Mouse (Mus musculus): ENCODE data around the gene Fndc1.
A peak's percentile ranks its signal among the peaks of the same experiment; 100 is the strongest.

Gene Fndc1

GRCm38 (mm10) chr17:7826819-7827515, at the start of gene Fndc1:
TSS of gene Fndc1 (minus strand) at chr17:7827302.
- DNase-seq: peak; percentile 95

DNA sequence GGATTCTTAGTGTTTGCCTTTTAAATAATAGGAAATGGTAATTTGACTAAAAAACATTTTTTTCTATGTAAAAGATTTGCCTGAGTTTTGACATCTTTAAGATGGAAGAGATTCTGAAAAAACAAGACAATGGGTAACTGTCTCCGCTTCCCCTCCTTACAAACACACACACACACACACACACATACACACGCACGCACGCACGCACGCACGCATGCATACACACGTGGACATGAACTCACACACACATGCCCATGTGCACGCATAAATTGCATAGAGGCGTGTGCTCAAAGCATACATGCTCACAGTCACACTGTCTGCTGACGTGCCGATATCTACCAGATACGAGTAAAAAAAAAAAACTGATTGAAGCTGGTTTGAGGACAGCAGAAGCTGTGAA, 49.4 kb upstream of the Fndc1 start:
- no peak for DNase-seq

DNA sequence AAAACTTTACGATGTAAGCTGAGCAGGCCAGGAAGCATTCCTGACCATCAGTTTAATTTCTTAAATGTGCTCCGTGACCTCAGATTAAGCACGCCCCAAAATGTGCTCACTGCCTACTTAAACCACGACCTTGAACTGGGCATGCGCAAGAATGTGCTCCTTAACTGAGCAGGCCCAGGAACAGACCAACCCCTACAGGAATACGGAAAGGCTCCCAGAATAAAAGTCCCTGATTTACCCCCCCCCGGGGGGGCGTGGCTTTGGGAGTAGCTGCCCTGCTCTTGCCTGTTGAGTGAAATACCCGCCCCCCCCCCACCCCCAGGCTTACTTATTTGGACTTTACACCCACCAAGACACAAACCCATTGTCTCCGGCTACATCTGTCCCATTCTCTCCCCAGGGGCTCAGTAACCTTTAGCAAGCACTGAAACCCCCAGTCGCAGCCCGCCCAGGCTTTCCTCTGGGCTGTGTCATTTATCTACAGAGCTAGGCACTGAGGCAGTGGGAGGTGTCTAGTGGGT, 48.9 kb upstream of the Fndc1 start:
- DNase-seq: no peak

DNA sequence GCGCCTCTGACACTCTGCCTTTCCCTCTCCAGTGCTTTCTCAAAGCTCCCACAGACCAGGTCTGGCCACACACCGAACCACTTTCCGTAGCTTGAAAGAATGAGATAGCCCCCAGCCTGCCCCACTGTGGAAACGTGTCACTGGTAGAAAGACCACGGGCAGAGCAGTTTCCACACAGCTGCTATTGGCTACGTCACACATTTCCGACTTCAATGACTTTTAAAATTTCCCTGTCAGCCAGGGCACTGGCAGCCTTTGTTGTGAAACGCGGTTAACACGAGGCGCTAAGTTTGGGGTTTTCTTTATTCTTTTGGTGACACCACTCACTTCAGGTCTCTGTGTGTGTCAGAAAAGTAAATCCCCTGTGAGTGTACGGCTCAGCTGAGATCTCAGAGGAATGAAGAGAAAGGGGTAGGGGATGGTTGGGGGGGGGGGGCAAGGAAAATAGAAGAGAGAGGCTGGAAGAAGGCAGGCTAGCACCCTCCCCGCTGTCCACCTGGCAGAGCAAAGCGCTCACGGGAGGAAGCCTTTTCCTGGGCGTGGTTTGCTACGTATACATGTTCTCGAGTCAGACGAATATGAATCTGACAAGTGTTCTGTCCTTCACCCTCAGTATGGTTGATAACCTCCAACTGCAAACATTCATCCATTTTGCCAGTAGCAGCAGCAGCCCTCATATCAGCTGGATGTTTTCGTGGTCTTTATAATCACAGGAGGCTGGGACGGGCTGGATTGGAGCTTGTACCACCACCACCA, 47.9 kb upstream of the Fndc1 start:
- no peak for DNase-seq

- DNase-seq: no peak
Measured at GRCm38 (mm10) chr17:7873382-7873781, 46.3 kb upstream of the Fndc1 start.

GRCm38 (mm10) chr17:7871800-7872199, 44.7 kb upstream of the Fndc1 start:
- DNase-seq: no peak

GRCm38 (mm10) chr17:7870862-7871605, 43.9 kb upstream of the Fndc1 start:
- no peak for DNase-seq

DNA sequence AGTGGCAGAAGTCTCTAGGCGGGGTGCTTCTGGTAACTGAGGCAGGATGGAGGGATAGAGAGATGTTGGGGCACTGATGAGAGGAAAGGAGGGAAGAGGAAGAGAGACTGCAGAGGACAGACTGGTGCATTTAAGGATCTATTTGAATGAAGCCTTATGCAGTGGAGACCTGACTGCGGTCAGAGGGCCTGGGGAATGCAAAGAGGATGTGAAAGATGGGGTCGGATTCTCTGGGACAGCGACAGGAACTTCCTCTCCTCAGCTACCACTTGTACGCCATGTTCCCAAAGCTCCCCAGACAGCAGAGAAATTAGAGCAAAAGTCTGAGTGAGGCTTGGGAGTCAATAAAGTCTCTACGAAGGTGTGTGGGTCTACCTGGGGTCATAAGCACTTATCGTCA, 42.0 kb upstream of the Fndc1 start:
- DNase-seq: peak; percentile 93

DNA sequence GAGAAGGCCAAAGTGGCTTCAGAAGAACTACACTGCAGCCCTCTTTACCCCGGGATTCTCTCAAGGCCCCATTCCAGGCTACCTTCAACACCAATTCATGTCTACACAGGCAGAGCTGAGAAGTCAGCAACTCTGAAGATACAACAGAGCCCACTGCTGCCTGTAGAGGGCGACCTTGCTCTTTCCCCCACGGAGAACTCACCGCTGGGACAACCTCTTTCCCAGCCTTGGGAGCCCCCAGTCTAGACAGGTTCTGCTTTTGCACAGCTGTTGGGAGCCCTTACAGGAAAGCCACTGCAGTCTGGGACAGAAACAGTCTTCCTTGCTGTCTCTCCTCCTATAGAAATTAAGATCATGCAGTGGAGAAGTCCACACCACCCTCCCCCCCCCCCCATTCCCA, 41.5 kb upstream of the Fndc1 start:
- DNase-seq: peak; percentile 96

DNA sequence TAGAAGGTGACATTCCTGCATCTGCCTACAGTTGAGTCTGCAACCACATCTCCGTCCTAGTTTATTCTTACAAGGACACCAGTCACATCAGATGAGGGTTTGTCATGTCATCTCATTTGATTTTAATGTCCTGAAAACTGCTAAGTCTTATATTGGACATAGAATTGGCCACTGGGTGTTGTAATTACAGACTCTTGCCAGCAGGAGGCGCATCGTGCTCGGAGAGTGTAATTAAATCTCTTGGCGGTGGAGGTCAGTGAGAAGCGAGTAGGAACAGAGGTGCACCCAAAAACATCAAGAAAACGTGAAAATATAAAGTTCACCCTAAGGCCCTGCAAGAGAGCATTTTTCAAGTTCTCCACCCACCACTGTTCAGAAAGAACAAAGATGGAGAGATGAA, 37.6 kb upstream of the Fndc1 start:
- no peak for DNase-seq

GRCm38 (mm10) chr17:7863745-7864144, 36.6 kb upstream of the Fndc1 start:
- DNase-seq: no peak

- DNase-seq: no peak
Measured at GRCm38 (mm10) chr17:7860845-7861360, 33.8 kb upstream of the Fndc1 start.

- no peak for DNase-seq
Measured at GRCm38 (mm10) chr17:7857658-7858057, 30.6 kb upstream of the Fndc1 start.

GRCm38 (mm10) chr17:7855851-7856250, 28.7 kb upstream of the Fndc1 start:
- no peak for DNase-seq

GRCm38 (mm10) chr17:7851979-7852378, 24.9 kb upstream of the Fndc1 start:
- DNase-seq: no peak

GRCm38 (mm10) chr17:7851527-7851926, 24.4 kb upstream of the Fndc1 start:
- no peak for DNase-seq

DNA sequence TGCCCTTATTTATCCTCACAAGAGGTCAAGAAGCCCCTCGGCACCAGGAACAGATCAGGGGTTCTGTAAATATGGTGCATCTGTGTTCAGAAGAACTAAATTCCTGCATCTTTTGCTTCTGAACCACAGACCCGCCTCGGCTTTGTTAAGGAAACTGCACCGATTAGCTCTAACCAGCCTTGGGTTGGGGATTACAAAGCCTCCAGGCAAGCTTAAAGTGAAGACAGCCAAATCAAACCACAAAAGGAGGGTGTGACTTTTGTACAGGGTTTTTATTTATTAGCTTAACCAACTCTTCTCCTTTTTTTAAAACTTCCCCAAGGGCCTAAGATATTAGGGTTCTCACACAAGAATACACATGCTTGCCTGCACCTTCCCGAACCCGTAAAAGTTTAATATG, 23.1 kb upstream of the Fndc1 start:
- DNase-seq: no peak

DNA sequence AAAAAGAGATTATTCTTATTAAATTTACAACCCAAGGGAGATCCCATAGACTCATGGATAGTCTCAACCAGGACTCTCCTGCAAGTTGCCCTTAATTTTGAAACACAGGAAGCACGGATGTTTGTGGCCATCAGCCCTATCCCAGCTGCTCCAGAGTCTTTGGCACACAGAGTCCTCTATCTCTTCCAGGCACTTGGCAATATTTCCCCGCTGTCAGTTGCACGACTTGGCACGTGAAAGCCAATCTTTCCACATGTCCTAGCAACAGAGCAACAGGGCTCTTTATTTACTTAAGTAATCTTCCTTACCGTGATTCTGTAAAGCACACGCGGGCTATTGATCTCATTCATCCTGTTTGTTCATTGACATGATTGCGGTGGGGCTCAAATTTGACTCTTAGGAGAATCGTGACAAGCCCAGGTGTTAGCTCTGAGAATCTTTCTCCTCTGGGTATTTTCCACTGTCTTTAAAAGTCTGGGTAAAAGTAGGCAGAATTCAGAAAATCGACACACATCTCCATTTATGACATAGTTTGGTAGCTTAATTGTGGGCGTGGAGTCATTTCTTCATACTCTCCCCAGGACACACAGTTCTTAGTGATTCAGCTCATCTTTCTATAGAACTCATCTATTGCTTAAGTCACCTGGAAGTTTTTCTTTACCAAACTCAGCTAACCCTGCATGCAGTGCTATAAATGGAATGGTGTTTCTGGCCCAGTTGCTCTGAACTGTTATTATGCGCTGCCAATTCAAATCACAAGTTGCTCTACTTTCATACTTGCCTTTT, 13.6 kb upstream of the Fndc1 start:
- DNase-seq: peak; percentile 98

- no peak for DNase-seq
Measured at GRCm38 (mm10) chr17:7827586-7827985, 484 bp upstream of the Fndc1 start.

GRCm38 (mm10) chr17:7825416-7825815, 1.7 kb downstream of the Fndc1 start:
- peak; percentile 96 for DNase-seq

- DNase-seq: peak; percentile 88
Measured at GRCm38 (mm10) chr17:7821553-7822186, 5.4 kb downstream of the Fndc1 start.

DNA sequence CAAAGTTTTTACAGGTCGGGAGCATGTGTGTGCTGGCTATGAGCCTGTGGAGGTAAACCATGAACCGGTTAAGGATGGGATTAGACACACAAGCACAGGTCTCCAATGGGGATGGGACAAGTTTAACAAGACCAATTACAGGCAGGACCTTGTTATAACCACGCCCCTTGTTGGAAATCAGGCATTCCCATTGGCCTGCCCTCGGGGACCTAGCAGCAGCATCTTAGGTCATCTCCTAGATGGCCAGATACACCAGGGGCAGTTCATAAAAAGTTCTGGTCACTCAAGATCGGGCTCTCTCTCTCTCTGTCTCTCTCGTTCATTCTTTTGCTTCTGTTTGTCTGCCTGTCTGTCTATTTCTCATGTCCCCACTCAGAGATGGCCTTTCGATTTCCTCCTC, 6.9 kb downstream of the Fndc1 start:
- DNase-seq: peak; percentile 79

Measured in heart, adult 11 months (tissue).